Mouse (Mus musculus): Measurements from ENCODE around the gene Hapln4.

Hapln4 gene

GRCm38 (mm10) chr8:70139026-70139857, 56.0 kb downstream of the Hapln4 start, which contains the start of the genes Rfxank, Borcs8 and Mef2b:
Rfxank (minus strand) TSS chr8:70139154.
Borcs8 (plus strand) TSS chr8:70139499.
Mef2b (plus strand) TSS chr8:70139711.
- DNase-seq (ENCODE audit: low spot score), result peak; percentile 99

DNA sequence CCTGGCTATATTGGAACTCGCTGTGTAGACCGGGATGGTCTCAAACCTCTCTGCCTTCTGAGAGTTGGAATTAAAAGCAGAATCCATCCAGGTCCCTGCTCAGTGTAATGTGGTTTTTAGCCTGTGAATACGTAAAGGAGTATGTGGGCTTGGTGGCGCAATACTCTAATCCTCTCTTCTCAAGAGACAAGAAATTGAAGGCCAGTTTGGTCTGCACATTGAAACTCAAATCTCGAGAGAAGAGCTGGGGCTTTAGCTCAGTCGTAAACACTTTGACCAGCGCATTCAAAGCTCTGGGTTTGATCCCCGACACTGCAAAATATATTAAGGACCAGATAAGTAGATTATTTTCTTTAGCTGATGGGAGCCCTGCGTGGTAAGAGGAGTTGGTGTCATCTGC, 56.7 kb downstream of the Hapln4 start:
- no peak for DNase-seq (ENCODE audit: low spot score)

Data from urinary bladder, postnatal 14 days (tissue).